Mouse (Mus musculus) gastrocnemius, postnatal 14 days (tissue): ENCODE measurements at regions not wholly inside any gene's neighbourhood (a gene's known extent, or its start where the extent isn't known, plus 50 kb on each side); places are given as distances from the start of the nearest gene placed in this dataset.

Experiments
- microRNA-seq, 2 experiments: library from miRNA; unstranded; fragments of <30 nt; microRNA quantifications; one replicate each; pipeline ENCODE4 v1.2.0; 2021

Small RNA genes lying in the stretch of these regions (microRNA-seq; reads per million reads assigned to microRNA genes)
- gene Gm22234 (0 reads per million in 2 experiments), gene Gm25297 (0 reads per million in 2 experiments)
